Mouse (Mus musculus): ENCODE measurements around the gene Tmem104.

Tmem104 gene

GRCm38 (mm10) chr11:115198932-115199384, 11.7 kb downstream of the Tmem104 start:
- DNase-seq (ENCODE audit: low read depth, low spot score), result no peak

- DNase-seq (ENCODE audit: low read depth, low spot score), result no peak
Observed at GRCm38 (mm10) chr11:115200520-115200919, 13.2 kb downstream of the Tmem104 start.

GRCm38 (mm10) chr11:115202316-115202715, 15.0 kb downstream of the Tmem104 start:
- DNase-seq (ENCODE audit: low read depth, low spot score), result no peak

GRCm38 (mm10) chr11:115202756-115203155, 15.5 kb downstream of the Tmem104 start:
- DNase-seq (ENCODE audit: low read depth, low spot score), result no peak

- no peak for DNase-seq (ENCODE audit: low read depth, low spot score)
Observed at GRCm38 (mm10) chr11:115208126-115208525, 20.8 kb downstream of the Tmem104 start.

- no peak for DNase-seq (ENCODE audit: low read depth, low spot score)
Observed at GRCm38 (mm10) chr11:115208776-115209732, 21.8 kb downstream of the Tmem104 start.

- no peak for DNase-seq (ENCODE audit: low read depth, low spot score)
Observed at GRCm38 (mm10) chr11:115209958-115210357, 22.7 kb downstream of the Tmem104 start.

GRCm38 (mm10) chr11:115212116-115212515, 24.8 kb downstream of the Tmem104 start:
- DNase-seq (ENCODE audit: low read depth, low spot score), result no peak

- DNase-seq (ENCODE audit: low read depth, low spot score), result no peak
Observed at GRCm38 (mm10) chr11:115215123-115215522, 27.8 kb downstream of the Tmem104 start.

GRCm38 (mm10) chr11:115217439-115218410, 30.4 kb downstream of the Tmem104 start:
- no peak for DNase-seq (ENCODE audit: low read depth, low spot score)

GRCm38 (mm10) chr11:115219263-115219662, 32.0 kb downstream of the Tmem104 start:
- DNase-seq (ENCODE audit: low read depth, low spot score), result no peak

GRCm38 (mm10) chr11:115219685-115220084, 32.4 kb downstream of the Tmem104 start:
- no peak for DNase-seq (ENCODE audit: low read depth, low spot score)

GRCm38 (mm10) chr11:115222077-115222476, 34.8 kb downstream of the Tmem104 start:
- DNase-seq (ENCODE audit: low read depth, low spot score), result no peak

- DNase-seq (ENCODE audit: low read depth, low spot score), result no peak
Observed at GRCm38 (mm10) chr11:115222570-115222969, 35.3 kb downstream of the Tmem104 start.

GRCm38 (mm10) chr11:115223451-115223850, 36.2 kb downstream of the Tmem104 start:
- no peak for DNase-seq (ENCODE audit: low read depth, low spot score)

- DNase-seq (ENCODE audit: low read depth, low spot score), result no peak
Observed at GRCm38 (mm10) chr11:115223877-115224276, 36.6 kb downstream of the Tmem104 start.

GRCm38 (mm10) chr11:115224889-115225288, 37.6 kb downstream of the Tmem104 start:
- DNase-seq (ENCODE audit: low read depth, low spot score), result no peak

GRCm38 (mm10) chr11:115225301-115225700, 38.0 kb downstream of the Tmem104 start:
- DNase-seq (ENCODE audit: low read depth, low spot score), result no peak

GRCm38 (mm10) chr11:115226811-115227491, 39.7 kb downstream of the Tmem104 start:
- no peak for DNase-seq (ENCODE audit: low read depth, low spot score)

- DNase-seq (ENCODE audit: low read depth, low spot score), result no peak
Observed at GRCm38 (mm10) chr11:115227640-115228039, 40.4 kb downstream of the Tmem104 start.

GRCm38 (mm10) chr11:115228430-115228829, 41.1 kb downstream of the Tmem104 start:
- no peak for DNase-seq (ENCODE audit: low read depth, low spot score)

Measured in WW6 (cell line).